Mouse (Mus musculus) layer of hippocampus, adult 18-20 months (tissue): ENCODE results near the gene Arpc1a. TPM values are rescaled to one million over a fixed set of nuclear protein-coding genes. Genes with fewer than 3 reads are reported as not detected.
"Not testable (repeated sequence)": the region's sequence is repeated elsewhere in the genome, so short reads cannot be mapped to it uniquely, and the experiment has no call there.

Experiments used
- DNase-seq, 2 experiments: peaks; one replicate each; pipeline ENCODE4 v3.0.0; 2022; ENCODE audit warnings: low spot score in 2 of 2
- total RNA-seq, 2 experiments: library from RNA; stranded (reverse); gene quantifications; 2 replicates each; pipeline ENCODE4 v1.2.3; 2021

Arpc1a gene
- total RNA-seq, 2 experiments from 2014 or later = 254 to 263 TPM

DNA sequence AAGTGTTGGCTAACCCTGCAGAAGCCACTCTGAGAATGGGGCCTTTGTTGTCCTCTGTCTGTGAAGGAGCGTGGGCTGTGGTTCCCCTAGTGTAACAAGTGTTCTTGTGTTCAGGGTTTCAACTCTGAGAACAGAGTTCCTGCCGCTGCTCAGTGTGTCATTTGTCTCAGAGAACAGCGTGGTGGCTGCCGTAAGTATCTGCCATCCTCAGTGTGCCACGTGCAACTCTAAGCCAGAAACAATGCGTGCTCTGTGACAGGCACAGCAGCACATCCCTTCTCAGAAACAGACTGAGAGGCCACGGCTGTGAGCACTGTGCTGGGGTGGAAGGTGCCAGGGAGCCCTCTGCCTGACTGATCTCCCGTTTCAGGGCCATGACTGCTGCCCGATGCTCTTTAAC, 20.7 kb downstream of the Arpc1a start:
- peak in 1 of 2 experiments; percentile 64 for DNase-seq

DNA sequence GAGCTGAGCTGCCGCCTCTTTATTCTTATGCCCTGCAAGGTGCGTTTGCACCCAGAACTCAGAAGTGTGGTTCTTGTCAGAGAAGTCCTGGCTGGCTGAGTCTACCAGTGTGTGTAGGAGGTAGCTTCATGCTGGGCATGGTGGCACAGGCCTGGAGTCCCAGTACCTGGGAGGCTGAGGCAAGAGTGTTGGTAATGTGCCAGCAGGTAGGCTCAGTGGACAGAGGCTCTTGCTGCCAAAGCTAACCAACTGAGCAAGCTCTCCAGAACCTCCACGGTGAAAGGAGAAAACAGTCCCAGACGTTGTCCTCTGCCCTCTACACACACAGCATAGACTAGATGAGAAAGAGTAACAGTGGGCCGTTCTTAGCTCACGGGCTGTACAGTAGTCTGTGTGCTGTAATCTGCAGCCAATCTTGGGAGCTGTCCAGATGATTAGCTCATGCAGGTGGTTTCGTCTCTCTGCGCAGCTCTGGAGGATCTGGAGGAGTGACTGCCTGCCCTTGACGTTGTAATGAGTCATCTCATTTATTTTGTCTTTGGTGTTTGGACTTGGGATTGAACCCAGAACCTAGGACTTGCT, 22.2 kb downstream of the Arpc1a start:
- no peak for DNase-seq

DNA sequence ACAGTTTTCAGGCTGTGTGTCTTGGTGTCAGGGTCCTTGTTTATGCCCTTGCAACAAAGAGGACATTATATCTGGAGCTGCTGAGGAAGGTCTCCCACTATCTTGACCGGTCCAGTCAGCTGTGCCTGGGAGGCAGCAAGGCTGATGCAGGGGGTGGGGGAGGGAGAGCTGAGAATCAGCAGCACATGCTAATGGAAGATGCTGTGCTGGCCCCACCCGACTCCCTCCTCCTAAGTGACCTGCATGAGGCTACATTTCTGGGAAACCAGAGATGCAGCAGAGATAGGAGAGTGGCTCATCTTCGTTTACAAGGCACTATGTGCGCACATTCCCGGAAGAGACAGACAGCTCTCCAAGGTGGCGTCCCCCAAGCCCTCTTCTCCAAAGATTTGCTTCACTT, 26.8 kb downstream of the Arpc1a start:
- no peak for DNase-seq

DNA sequence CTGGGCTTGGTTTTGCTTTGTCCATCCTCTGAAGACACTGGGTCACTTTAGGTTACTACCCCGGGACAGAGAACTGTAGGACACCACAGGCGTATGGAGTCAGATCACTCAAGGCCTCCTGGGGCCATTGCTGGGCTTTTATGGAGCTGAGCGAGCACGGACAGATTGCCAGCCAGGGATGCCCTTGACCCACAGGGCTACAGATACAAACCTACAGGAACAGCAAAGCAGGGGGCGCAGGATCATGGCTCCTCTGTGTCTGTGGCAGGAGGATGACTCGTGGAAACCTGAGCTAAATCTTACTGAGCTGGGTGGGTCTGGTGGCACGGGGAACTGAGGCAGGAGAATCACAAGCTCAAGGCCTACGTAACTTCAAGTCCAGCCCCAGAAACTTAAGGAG, 28.9 kb downstream of the Arpc1a start:
- no peak for DNase-seq

DNA sequence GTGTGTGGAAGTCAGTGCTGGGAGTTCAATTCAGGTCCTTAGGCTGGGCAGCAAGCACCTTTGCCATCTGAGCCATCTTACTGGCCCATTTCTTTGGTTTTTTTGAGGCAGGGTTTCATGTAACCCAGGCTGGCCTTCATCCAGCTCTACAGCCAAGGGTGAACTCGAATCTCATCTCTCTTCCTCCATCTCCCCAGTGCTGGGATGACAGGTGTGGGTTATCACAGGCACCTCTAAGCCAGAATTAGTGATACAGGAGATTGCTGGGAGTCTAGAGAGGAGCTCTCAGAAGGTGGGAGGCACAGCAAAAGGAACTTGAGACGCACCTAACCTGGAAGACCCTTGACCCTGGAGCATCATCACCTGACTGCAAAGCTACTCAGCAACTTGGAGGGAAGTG, 29.8 kb downstream of the Arpc1a start:
- no peak for DNase-seq

DNA sequence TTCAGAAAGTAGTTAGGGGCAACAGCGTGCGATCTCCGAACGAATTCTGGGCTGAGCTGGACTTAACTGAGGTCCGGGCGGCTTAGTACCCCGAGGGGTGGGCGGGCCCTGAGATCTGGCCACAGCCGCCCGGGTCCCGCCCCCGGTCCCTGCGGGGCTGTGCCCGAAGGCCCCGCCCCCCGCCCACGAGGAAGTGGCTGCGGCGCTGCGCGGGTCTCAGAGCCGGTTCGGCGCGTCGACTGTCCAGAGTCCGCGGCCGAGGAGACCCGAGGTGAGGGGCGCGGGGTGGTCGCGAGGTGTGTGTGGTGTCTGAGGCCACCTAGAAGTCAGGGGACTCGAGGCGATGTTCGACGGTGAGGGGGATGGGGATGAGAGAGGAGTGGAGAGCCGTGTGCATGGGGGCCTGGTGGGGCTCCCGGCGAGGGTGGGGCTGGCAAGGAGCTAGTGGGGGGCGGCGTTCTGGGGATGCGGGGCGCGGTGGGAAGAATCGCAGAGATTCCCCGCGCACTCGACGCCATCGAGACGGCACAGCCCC, 30.5 kb downstream of the Arpc1a start, which contains the start of gene Arpc1b:
Arpc1b (plus strand) TSS at position 145 of the 535 bp plus-strand sequence.
- no peak for DNase-seq

DNA sequence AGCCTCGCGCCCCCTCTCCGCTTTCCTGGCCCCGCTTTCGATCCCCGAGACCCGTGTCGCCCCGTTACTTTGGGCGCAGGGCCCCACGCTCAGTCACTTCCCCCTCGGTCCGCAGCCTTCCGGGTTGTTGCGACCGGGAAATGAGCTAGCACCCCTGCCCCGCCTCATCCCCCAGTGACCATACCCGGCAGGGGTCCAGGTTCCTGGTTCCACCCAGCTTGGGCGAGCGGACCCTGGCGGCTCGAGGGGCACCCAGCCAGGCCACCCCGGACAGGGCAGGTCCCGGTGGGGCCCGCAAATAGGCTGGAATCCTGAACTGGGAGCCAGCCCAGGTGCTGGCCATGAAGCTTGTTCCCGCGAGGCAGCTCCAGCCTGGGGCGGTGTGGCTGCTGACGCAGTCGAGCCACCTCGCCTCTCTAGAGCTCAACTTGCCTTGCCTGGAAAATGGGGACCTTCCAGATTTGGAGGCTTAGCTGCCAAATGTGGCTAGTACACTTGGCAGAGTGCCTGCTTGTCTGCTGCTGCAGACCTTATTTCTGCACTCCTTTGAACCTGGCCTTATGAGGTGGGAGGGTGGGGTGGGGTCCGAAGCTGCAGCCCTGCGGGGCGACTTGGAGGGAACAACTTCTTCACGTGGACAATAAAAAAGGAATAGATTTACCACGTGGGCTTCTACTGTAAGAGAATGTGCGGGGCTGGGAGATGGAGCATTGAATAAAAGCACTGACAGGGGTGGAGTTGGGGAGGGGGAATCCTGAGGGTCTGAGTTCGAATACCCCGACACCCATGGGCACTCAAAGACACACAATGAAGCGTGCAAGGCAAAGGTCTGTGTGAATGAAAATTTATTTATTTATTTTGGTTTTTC, 31.2 kb downstream of the Arpc1a start:
- no peak for DNase-seq

DNA sequence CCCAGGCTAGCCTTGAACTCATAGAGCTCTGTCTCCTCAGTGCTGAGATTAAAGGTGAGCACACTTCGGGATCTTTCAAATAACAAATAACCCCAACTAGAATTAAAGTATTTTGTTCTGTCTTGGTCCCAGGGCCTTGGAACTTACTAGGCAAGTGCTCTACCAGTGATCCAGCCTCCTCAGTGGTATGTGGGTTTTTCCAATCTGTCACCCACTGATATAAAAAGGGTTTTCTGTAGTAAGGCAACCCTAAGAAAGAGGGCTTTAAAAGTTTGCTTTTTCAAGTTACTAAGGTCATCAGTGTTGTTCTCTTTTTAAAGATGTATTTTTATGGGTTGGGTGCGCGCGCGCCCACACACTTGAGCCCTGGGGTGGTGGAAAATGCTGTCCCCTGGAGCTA, 32.1 kb downstream of the Arpc1a start:
- no peak for DNase-seq

DNA sequence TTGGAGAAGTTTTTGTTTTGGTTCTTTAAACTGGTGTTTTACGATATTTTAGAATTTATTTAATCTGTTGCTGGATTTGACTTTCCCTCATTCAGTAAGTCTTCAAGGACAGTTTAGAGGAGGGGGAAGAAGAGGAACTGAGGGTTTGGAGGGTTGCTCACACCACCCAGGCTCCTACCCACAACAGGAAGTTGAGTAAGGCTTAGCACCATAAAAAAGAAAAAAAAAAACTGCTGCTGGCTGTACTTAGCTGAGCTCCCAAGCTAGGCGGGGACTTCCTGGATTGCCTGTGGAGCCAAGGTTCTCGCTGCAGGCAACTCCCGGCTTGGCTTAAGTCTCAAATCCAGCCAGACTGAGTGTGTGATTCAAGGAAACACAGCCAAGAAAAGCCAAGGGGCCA, 32.7 kb downstream of the Arpc1a start:
- no peak for DNase-seq

DNA sequence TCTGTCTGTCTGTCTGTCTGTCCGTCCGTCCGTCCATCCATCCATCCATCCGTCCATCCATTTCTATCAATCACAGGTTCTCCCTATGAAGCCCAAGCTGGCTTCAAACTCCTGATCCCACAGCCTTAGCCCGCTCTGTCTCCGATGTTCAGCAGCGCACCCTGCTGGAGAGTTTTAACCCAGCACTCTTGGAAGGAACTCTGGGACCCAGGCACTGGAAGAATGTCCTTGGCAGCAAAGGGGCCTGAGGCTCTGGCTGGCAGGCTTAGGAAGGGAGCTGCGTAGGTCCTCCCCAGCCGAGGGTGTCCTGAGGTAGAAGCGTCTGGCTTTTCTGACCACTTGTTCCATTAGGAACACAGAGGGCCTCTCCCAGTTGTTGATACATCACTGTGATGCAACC, 33.3 kb downstream of the Arpc1a start:
- DNase-seq = peak in 1 of 2 experiments; percentile 62

DNA sequence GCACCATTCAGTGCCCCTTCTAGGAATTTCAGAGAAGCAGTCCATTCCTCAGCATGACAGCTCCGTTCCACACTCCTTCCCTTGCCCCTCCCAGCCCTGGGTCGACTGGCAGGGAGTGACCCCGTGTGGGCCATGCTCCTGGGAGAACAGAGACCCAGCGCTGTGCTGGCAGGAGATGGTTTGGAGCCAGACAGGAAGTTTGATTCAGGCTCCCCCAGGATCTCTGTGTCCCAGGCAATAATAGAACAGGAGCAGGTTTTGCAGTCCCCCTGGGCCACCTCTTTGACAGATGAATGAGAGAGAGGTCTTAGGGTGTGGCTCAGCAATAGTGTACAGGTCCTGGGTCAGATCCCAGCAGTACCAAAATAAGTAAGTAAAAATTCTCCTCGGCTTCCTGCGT, 34.4 kb downstream of the Arpc1a start:
- DNase-seq = no peak

DNA sequence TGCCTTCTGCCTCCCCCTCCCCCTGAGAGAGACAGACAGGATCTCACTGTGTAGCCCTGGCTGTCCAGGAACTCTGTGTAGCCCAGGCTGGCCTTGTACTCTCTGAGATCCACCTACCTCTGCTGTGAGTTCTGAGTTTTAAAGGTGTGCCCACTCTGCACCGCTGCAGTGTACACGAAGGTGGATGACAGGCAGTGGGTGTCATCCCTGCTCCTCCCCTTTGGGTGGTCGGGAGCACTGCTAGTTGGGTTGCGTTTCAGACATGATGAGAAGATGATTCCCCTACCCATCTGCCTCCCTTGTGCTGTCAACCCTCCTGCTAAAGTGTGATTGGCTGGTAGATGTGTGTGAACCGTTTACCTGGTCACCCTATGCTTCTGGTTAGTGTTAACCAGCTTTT, 34.8 kb downstream of the Arpc1a start:
- DNase-seq = no peak

DNA sequence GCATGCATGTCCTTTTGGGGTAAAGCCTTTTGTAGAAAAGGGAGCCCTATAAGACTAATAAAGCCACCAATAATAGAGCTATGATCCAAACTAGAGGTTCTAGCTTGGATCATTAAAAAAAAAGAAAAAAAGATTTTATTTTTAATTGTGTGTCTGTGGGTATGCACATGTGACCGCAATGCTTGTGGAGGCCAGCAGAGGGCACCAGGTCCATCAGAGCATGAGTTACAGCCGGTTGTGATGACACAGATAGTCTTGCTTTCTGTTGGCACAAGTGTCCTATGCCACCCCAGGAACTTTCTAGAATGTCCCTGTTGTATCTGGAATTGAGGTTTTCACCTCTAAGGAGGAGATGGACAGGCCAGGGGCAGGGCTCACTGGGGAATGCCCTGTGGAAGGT, 35.8 kb downstream of the Arpc1a start:
- no peak for DNase-seq

DNA sequence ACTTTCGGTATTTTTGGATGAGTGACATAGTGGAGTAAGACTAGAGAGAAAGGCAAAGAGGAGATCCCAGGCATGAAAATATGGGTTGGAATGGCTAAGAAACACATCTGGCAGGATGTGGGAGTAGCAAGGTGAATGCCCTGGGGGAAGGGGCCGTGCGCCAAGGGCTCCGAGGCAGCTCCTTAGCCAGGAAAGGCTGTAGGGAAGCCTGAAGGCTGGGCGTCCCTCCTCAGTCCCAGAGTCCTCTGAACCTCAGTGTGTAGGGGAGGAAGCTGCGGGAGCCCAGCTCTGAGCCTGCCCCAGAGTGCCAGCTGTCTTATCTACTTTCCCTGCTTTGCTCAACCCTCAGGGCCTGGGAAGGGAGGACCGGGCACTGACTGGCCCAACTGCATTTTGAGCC, 37.3 kb downstream of the Arpc1a start:
- DNase-seq = no peak

DNA sequence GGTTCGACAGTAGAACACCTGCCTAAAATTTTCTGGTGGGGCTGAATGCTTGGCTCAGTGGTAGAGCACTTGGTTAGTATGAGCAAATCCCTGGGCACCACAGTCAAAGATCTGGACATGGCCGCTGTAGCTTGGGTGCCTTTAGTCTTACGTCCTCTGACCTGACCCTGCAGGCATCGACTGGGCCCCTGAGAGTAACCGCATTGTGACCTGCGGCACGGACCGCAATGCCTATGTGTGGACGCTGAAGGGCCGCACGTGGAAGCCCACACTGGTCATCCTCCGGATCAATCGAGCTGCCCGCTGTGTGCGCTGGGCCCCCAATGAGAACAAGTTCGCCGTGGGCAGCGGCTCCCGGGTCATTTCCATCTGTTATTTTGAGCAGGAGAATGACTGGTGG, 39.8 kb downstream of the Arpc1a start:
- no peak for DNase-seq

DNA sequence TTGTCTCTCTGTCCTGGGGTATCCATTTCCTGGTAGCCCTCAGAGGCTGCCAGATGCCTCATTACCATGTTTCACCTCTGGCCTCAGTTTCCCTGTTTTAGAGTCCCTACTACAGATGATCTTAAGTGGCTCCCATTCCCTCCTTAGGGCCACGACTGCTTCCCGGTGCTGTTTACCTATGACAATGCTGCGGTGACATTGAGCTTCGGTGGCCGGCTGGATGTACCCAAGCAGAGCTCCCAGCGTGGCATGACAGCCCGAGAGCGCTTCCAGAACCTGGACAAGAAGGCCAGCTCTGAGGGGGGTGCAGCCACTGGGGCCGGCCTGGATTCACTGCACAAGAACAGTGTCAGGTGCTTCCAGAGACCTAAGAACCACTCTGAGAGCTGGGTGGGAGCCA, 43.0 kb downstream of the Arpc1a start:
- DNase-seq = no peak

DNA sequence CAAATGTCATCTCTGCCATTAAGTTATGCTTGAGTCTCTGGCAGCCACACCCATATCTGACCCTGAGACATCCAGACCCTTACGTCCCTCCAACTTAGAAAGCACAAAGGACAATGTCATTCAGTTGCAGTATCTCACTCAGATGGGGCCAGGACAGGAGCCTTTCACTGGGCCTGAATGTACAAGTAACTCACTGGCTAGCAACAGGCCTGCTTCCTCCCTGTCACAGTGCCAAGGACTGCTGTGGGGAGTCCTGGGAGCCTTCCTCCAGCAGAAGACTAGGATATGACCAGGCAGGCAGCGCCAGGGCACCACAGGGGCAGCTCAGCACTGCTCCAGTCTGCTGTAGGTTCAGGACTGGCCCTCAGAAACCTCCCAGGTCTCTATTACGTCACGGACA, 45.5 kb downstream of the Arpc1a start:
- no peak for DNase-seq

DNA sequence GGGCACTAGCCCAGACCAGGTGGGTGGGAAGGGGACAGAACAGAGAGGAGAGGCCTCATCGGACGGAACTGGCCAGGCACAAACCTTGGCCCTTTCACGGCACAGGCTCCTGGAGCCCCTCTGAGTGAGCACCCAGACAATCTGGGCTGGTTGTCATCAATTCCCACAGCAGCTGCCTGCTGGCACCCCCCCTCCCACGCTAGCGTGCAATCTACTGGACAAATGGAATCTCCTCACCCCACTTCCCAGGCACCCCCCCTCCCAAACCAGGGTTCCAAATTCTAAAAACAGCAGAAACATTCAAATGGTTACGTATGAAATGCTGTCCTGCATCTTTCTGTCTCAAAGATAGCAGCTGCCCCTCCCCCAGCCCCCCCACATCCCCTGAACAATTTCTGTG, 46.1 kb downstream of the Arpc1a start:
- DNase-seq = not testable (repeated sequence)

DNA sequence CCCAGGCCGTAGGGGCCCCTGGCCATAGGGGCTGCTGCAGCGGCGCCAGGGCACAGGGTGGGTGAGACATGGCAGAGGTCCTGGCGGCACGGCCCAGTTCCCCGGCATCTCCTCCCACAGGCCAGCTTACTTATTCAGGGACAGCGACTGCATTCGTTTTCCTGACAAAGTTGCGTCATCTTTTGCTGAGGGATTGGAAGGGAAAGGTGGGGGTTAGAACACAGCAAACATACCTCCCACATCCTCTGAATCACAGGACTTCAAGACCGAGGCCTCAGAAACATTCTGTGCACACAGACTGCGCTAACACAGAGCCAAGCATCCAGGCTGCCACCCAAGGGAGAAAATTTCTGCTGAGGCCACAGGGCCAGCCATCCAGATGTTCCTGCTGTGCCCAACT, 46.6 kb downstream of the Arpc1a start:
- DNase-seq = peak; percentile 70 to 82

DNA sequence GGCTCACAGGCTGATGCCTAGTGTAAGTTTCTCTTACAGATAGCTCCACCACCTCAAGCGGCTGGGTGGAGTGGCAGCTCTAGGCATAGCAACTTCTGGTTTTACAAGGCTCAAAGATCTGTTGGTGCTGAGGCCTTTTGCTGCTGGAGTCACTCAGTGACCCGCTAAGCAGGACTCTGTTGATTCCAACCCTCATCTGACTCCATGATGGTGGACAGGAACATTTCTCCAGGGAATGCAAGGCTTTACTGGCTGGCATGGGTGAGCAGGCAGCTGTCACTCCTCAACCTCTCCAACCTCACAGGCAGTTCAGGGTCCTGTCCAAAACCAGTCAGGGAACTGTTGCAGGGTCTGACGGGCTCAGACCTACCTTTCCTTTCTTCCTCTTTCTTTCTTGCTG, 47.4 kb downstream of the Arpc1a start:
- DNase-seq = no peak

DNA sequence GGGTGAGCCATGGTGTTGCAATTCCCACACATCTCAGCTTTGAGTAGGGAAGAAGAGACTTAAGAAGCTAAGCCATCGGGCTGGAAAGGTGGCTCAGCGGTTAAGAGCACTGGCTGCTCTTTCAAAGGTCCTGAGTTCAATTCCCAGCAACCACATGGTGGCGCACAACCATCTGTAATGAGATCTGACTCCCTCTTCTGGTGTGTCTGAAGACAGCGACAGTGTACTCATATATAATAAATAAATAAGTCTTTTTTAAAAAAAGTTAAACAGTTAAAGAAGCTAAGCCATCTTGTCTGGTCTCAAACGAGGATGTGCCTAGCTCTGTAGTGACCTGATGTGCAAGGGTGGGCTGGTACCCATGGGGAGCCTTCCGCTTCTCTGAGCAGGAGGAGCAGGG, 49.6 kb downstream of the Arpc1a start:
- DNase-seq = not testable (repeated sequence)

DNA sequence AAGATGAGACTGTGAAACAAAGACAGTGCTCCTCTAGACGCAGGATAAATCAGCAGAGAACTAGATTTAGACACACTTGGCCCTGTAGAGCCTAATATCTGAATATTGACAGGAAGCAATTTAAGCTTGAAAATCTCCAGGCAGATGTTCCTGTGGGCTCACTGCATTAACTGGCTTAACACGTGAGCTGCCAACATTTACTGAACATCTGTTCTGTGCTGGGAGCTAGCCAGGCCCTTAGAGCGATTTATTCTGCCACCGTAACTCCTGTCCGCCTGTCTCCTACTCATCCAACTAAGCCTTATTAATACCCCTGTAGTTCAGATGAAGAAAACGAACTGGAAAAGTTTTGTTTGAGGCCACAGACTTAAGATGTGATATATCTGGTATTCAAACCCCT, 55.2 kb downstream of the Arpc1a start:
- no peak for DNase-seq
